Mouse (Mus musculus) cerebellum, adult 8-10 months (tissue): ENCODE data around the gene Kcnab2.

ENCODE experiments used
- DNase-seq: peaks from one replicate; pipeline ENCODE4 v3.0.0; 2022

The Kcnab2 gene

GRCm38 (mm10) chr4:152382528-152383252 is 95.0 kb downstream of the Kcnab2 start:
- no peak for DNase-seq

- no peak for DNase-seq
Measured at GRCm38 (mm10) chr4:152365228-152365627, 112.4 kb downstream of the Kcnab2 start.

GRCm38 (mm10) chr4:152362180-152362579 is 115.5 kb downstream of the Kcnab2 start:
- DNase-seq: no peak

DNA sequence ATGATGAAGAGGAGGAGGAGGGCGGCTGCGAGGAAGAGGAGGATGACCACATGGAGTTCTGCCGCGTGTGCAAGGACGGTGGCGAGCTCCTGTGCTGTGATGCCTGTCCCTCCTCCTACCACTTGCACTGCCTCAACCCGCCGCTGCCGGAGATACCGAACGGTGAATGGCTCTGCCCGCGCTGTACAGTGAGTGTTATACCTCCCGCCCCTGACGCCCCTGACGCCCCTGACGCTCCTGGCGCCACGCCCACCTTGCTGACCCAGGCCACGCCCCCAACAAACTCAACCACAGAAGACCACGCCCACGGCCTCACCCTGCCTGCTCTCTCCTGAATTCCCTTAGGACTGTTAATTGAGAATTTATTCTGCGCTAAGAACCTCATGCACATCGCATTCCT is 116.8 kb downstream of the Kcnab2 start:
- no peak for DNase-seq

DNA sequence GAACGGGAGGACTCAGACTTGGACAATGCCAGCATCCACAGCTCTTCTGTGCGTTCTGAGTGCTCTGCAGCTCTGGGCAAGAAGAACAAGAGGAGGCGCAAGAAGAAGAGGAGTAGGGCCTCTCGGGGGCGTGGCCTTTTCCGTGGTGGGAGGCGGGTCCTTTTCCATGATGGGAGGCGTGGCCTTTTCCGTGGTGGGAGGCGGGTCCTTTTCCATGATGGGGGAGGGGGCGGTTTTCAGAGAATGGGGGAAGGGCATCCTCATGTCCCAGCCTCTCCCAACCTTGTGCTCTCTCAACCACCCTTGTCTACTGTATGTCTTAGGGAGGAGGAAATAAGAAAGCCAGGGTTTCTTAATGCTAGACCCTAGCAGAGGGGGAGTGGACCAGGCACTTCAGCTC is 118.0 kb downstream of the Kcnab2 start:
- DNase-seq: no peak

DNA sequence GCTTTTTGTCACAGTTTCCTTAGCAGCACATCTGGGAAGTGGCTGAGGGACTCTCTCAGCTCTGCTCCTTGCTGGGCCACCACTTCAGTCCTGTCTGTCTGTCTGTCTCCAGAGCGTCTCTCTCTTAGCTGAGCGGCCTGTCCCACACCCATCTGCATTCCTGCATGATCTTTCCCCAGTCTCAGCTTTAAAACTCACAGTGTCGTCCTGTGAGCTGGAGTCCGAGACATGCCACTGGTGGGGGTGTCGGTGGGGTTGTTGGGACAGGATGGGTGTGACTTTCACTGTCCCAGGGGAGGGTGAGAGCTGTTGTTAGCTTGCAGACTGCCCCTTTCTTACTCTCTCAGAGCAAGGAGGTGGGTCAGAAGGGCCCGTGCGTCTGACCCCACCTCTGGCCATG is 122.0 kb downstream of the Kcnab2 start:
- DNase-seq: no peak

DNA sequence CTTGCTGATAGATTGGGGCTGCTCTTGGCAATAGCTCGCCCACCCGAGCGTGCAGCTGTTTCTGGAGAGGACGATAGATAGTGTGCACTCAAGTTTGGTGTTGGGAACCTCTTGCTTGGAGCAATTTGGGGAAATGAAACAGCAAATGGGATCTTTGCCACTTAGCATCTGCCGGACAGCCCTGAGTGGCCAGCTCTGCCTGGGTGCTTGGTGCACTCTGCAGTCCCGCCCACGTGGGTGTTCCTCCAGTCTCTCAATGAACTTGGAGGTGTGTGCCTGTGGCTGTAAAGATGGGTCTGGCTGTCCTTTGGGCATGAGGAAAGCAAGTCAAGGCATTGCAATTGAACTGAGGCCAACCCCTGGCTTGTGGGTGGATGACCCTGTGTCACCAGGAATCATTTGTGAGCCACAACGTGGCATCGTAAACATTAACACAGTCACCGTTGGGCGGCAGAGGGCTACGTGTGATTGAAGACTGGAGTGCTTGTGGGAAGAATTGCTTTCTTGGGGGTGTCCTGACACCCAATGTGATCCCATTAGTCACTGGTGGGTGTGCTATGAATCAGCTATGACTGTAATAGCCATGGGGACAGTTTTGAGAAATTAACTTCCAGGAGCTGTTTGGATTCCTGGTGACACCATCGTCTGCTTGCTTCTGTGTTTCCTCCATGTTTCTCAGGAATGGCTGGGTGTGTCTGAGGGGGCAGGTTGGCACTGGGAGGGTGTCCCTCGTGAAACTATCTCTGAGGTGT is 123.6 kb downstream of the Kcnab2 start:
- DNase-seq: no peak

DNA sequence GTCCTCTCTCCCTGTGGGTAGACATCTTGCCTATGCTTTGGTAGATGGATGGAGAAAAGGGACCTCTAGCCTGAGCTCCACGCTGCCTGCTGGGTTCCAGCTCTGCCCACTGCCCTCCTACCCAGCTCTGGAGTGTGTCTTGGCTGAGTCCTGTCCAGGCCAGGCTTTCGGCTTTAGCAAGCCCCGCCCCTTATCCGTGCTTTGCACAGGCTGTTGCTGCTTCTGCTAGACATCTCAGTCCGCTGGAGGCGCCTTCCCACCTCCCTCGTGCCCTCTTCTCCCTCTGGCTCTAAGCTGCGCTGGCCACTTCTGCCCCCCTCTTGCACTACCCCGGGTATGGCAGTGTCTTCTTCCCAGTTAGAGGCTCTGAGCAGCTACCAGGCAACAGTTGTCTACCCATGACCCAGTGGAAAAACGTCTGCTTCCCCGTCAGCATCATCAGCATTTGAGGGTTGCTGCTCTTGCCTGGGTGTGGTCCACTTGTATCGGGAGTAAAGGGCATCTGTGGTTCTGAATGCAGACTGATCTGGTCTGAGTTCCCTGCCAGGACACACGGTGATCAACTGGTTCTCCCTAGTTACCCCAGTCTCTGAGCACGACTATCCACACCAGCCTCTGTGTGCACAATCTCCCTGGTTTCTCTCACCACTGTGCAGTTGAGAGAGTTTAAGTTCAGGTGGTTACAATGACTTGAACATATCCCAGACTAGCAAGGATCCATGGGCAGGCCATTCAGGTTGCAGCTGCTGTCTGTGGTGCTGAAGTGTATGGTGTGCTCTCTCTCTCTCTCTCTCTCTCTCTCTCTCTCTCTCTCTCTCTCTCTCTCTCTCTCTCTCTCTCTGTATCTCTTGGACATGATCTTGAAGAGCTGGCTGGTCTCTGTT is 126.0 kb downstream of the Kcnab2 start:
- no peak for DNase-seq

DNA sequence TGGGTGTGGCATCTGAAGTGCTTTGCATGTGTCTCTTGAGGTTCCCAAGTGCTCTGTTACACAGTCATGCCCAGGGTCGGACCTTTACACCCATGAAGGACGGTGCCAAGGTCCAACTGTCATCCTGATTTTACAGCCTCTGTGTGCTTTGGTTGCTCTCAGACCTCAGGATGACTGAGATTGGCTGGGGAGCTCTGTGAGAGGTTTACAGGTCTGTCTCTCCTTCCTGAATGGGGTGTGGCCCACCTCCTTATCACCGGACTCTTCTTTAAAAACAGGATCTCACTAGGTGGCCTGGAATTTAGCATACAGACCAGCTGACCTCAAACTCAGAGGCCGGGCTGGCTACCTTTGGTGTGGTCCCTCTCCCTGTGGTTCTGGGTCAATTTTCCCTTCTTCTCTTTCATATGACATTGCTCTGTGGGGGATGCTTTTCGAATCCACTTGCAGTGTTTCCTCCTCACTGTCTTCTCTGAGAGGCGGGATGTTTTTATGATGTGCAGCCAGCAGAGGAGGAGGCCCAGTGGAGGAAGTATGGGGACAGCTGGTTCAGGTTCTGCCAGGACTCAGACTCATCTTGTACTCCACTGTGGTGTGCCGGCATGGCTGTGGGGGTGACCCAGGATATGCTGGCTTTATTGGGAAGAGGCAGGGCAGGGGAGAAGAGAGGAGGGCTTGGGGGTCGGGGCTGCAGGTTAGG is 126.8 kb downstream of the Kcnab2 start:
- no peak for DNase-seq

- no peak for DNase-seq
Measured at GRCm38 (mm10) chr4:152349837-152350381, 127.8 kb downstream of the Kcnab2 start.

DNA sequence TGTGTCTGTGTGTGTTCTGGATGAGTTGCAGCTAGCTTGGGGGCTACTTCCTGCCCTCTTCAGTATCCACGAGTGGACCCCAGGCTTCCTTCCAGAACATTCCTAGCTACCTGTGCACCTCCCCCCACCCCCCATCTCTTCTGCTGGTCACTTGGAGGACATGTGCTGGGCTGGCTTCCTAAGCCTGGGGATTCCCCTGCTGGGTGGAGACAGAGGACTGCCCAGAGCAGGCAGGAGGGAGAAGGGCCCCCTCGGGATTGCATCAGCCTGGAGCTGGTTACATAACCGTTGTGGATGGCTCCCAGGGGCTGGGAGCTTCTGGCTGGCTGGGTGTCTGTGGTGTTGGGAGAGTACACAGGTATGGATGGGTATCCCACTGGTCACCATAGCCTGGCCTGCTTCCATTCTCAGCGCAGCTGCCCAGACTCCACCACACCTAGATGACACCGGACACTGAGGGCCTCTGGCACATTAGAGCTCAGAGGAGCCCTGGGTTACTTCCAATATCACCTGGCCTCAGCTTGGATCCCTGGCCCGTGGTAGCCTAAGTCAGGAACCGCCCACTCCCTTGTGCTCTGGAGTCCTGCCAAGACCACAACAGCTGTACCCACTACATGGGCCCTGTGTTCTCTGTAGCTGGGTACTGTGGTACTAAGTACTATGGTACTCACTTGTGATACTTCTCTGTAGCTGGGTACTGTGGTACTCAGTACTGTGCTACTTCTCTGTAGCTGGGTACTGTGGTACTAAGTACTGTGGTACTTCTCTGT is 132.4 kb downstream of the Kcnab2 start:
- DNase-seq: no peak

GRCm38 (mm10) chr4:152344651-152345050 is 133.0 kb downstream of the Kcnab2 start:
- DNase-seq: no peak

GRCm38 (mm10) chr4:152343296-152343695 is 134.4 kb downstream of the Kcnab2 start:
- no peak for DNase-seq
